Mouse (Mus musculus) c-Kit-positive CD71-negative TER-119-negative erythroid progenitor cells, embryonic 14.5 days (primary cell): Measurements from ENCODE around the gene Tmem127.
A peak's percentile ranks its signal among the peaks of the same experiment; 100 is the strongest.
"Not testable (repeated sequence)": the region's sequence is repeated elsewhere in the genome, so short reads cannot be mapped to it uniquely, and the experiment has no call there.

Experiments used
- DNase-seq: peaks from one replicate; pipeline ENCODE4 v3.0.0-alpha.2; 2013; ENCODE audit warnings: low read depth

The Tmem127 gene

GRCm38 (mm10) chr2:127267854-127268253, 20.1 kb downstream of the Tmem127 start:
- DNase-seq = no peak

GRCm38 (mm10) chr2:127269491-127270299, 22.0 kb downstream of the Tmem127 start, which contains the start of gene Stard7:
Gene Stard7 (plus strand): TSS chr2:127270218.
- DNase-seq = peak; percentile 91

- peak; percentile 61 for DNase-seq
These were observed 22.8 kb downstream of the Tmem127 start for GRCm38 (mm10) chr2:127270300-127271041.

GRCm38 (mm10) chr2:127271042-127271515, 23.4 kb downstream of the Tmem127 start:
- DNase-seq = no peak

- not testable (repeated sequence) for DNase-seq
These were observed 24.3 kb downstream of the Tmem127 start for GRCm38 (mm10) chr2:127272049-127272448.

GRCm38 (mm10) chr2:127272806-127273205, 25.1 kb downstream of the Tmem127 start:
- DNase-seq = no peak

- DNase-seq = no peak
These were observed 26.9 kb downstream of the Tmem127 start for GRCm38 (mm10) chr2:127274590-127274989.

- DNase-seq = no peak
These were observed 28.0 kb downstream of the Tmem127 start for GRCm38 (mm10) chr2:127275551-127276320.

- DNase-seq = no peak
These were observed 30.5 kb downstream of the Tmem127 start for GRCm38 (mm10) chr2:127278162-127278561.

- DNase-seq = no peak
These were observed 44.5 kb downstream of the Tmem127 start for GRCm38 (mm10) chr2:127292250-127292649.

GRCm38 (mm10) chr2:127297001-127297805, 49.5 kb downstream of the Tmem127 start:
- DNase-seq = no peak

GRCm38 (mm10) chr2:127298056-127298455, 50.3 kb downstream of the Tmem127 start:
- no peak for DNase-seq

GRCm38 (mm10) chr2:127300701-127301100, 53.0 kb downstream of the Tmem127 start:
- no peak for DNase-seq

- no peak for DNase-seq
These were observed 54.2 kb downstream of the Tmem127 start for GRCm38 (mm10) chr2:127301883-127302282.

- DNase-seq = not testable (repeated sequence)
These were observed 56.5 kb downstream of the Tmem127 start for GRCm38 (mm10) chr2:127304192-127304591.

- DNase-seq = no peak
These were observed 57.0 kb downstream of the Tmem127 start for GRCm38 (mm10) chr2:127304609-127305210.

GRCm38 (mm10) chr2:127306123-127306522, 58.4 kb downstream of the Tmem127 start:
- DNase-seq = no peak

GRCm38 (mm10) chr2:127307179-127307578, 59.5 kb downstream of the Tmem127 start:
- no peak for DNase-seq

- DNase-seq = no peak
These were observed 61.0 kb downstream of the Tmem127 start for GRCm38 (mm10) chr2:127308660-127309059.

GRCm38 (mm10) chr2:127310246-127310645, 62.5 kb downstream of the Tmem127 start:
- no peak for DNase-seq

GRCm38 (mm10) chr2:127310685-127311084, 63.0 kb downstream of the Tmem127 start:
- DNase-seq = no peak
